Mouse (Mus musculus): ENCODE measurements around the gene Gatm. TPM values are rescaled to one million over a fixed set of nuclear protein-coding genes. Genes with fewer than 3 reads are reported as not detected.
A peak's percentile ranks its signal among the peaks of the same experiment; 100 is the strongest.

Gatm gene
- polyA plus RNA-seq, 1 experiment, result 5.9 TPM

DNA sequence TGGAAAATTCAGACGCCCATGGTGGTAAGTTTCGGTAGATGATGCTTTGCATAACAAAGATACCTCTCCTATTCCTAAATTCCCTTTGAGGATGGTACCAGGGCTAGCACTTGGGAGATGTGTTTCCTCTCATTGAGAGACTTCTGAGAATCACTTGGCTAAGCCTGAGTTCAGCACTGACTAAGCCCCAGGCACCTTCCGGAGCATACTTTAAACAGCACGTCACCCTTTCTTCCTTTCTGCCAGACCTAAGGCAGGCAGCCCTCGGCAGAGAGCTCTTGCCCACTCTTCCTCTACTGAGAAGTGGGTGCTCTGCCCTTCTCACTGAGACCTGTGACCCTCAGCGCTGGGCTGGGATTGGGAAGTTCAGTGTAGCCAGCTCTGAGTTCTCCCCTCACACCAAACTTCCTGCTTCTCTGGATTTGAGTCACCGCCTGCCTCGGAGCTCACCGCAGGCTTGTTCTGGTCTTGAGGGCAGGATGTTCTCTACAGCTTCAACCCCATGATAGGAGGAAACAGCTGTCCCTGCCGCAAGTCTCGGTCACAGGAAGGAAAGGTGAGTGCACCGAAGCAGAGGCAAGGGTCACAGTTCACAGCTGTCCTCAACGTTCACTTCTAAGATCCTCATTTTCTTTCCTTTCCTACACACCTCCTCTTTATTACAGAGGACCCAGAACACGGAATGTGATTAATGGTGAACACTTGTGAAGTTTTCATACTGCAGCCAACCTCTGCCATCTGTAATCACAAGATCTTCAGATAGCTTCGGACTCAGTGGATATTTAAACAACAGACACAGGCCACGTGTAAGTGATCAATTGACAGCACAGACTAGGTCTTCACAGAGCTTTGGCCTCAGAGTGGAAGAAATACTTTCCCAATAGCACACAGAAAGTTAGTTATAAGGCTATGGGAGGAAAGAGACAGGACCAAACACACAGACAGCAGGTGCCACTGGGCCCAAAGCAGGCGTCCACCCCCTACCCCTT, 41.3 kb upstream of the Gatm start:
- Histone ChIP-seq H3K9me3 (replicated peaks; ENCODE audit: control insufficient read depth, insufficient read depth, low read length, poor library complexity, severe bottlenecking) (no peaks in the 10 kb centered on the region), H3K4me3 (ENCODE audit: low read depth, low read length) (no peak overlapping the region)
- TF ChIP-seq POLR2A (IDR thresholded peaks at IDR 0.05; ENCODE audit: insufficient read depth, low read length) (no peak), CTCF (IDR thresholded peaks at IDR 0.05; ENCODE audit: low read depth, low read length) (no peak), EP300 (IDR thresholded peaks at IDR 0.05; ENCODE audit: insufficient read depth, low read depth, low read length) (no peak)

DNA sequence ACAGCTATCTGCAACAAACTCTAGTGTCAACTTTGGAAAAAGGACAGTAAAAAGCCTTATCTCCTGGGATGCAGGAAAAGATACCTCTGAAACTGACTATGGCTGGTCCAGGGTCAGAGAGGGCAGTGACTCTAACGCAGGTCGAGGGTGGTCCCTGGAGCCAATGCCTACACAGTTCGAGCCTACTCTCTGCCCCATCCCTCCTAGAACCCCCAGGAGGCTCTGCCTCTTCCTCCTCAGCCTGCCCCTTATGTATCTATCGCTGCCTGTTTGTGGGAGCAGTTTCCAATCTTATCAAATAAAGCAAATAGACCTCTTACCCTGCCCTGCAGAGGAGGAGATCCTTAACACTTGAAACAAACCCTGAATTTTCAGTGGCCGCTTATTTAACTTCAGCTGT, 27.6 kb upstream of the Gatm start:
- no peak for TF ChIP-seq POLR2A (IDR thresholded peaks at IDR 0.05; ENCODE audit: insufficient read depth, low read length)
- no peak for TF ChIP-seq EP300 (IDR thresholded peaks at IDR 0.05; ENCODE audit: insufficient read depth, low read depth, low read length)
- TF ChIP-seq CTCF (IDR thresholded peaks at IDR 0.05; ENCODE audit: low read depth, low read length), result no peak
- no peaks in the 10 kb centered on the region for H3K4me1 ChIP-seq (ENCODE audit: control insufficient read depth, insufficient read depth, low read length)
- no peak overlapping the region for H3K9ac ChIP-seq (ENCODE audit: low read depth, poor library complexity, severe bottlenecking)
- no peak overlapping the region for H3K27ac ChIP-seq (ENCODE audit: insufficient read depth, low read length)
- no peaks in the 10 kb centered on the region for H3K36me3 ChIP-seq (ENCODE audit: control insufficient read depth, insufficient read depth, low read length, poor library complexity, severe bottlenecking)
- no peaks in the 10 kb centered on the region for H3K27me3 ChIP-seq (ENCODE audit: control insufficient read depth, insufficient read depth, low read length, poor library complexity, severe bottlenecking)
- H3K4me3 ChIP-seq (ENCODE audit: low read depth, low read length), result no peak overlapping the region
- H3K9me3 ChIP-seq (replicated peaks; ENCODE audit: control insufficient read depth, insufficient read depth, low read length, poor library complexity, severe bottlenecking), result 0 out of 2 replicates have a peak, but pooled peaks cover 5% of the 10 kb centered on the region

More for the DNA sequence above, 41.3 kb upstream of the Gatm start:
- H3K27ac ChIP-seq (ENCODE audit: insufficient read depth, low read length), result no peak overlapping the region
- peaks cover 6% of the 10 kb centered on the region for H3K4me1 ChIP-seq (ENCODE audit: control insufficient read depth, insufficient read depth, low read length)
- no peaks in the 10 kb centered on the region for H3K27me3 ChIP-seq (ENCODE audit: control insufficient read depth, insufficient read depth, low read length, poor library complexity, severe bottlenecking)
- H3K9ac ChIP-seq (ENCODE audit: low read depth, poor library complexity, severe bottlenecking), result no peak overlapping the region
- H3K36me3 ChIP-seq (ENCODE audit: control insufficient read depth, insufficient read depth, low read length, poor library complexity, severe bottlenecking), result no peaks in the 10 kb centered on the region

DNA sequence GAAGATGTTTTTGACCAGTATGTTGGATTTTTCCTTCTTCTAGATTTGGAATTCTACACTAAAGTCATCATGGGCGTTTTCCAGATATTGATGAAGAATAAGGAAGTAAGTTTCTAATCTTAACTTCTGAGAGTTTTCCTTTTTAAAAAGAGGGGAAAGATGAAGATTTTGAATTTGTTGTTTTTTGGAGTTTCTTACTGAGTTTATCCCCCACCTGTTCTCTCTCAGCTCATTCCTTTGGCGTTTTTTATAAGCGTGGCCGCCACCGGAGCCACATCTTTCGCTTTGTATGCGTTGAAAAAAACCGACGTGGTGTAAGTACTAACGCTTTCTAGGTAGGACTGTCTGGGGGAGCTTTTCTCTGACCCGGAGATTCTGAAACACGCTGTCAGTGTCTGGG, 26.9 kb upstream of the Gatm start:
- Histone ChIP-seq H3K27me3 (ENCODE audit: control insufficient read depth, insufficient read depth, low read length, poor library complexity, severe bottlenecking) (no peaks in the 10 kb centered on the region), H3K9ac (ENCODE audit: low read depth, poor library complexity, severe bottlenecking) (peak overlapping the region; percentile 25; the same call in 1 of the 2 replicates), H3K9me3 (replicated peaks; ENCODE audit: control insufficient read depth, insufficient read depth, low read length, poor library complexity, severe bottlenecking) (0 out of 2 replicates have a peak, but pooled peaks cover 5% of the 10 kb centered on the region), H3K4me1 (ENCODE audit: control insufficient read depth, insufficient read depth, low read length) (no peaks in the 10 kb centered on the region), H3K36me3 (ENCODE audit: control insufficient read depth, insufficient read depth, low read length, poor library complexity, severe bottlenecking) (no peaks in the 10 kb centered on the region), H3K27ac (ENCODE audit: insufficient read depth, low read length) (no peak overlapping the region), H3K4me3 (ENCODE audit: low read depth, low read length) (peak overlapping the region; percentile 57)
- no peak for TF ChIP-seq CTCF (IDR thresholded peaks at IDR 0.05; ENCODE audit: low read depth, low read length)
- TF ChIP-seq POLR2A (IDR thresholded peaks at IDR 0.05; ENCODE audit: insufficient read depth, low read length), result no peak
- TF ChIP-seq EP300 (IDR thresholded peaks at IDR 0.05; ENCODE audit: insufficient read depth, low read depth, low read length), result no peak

DNA sequence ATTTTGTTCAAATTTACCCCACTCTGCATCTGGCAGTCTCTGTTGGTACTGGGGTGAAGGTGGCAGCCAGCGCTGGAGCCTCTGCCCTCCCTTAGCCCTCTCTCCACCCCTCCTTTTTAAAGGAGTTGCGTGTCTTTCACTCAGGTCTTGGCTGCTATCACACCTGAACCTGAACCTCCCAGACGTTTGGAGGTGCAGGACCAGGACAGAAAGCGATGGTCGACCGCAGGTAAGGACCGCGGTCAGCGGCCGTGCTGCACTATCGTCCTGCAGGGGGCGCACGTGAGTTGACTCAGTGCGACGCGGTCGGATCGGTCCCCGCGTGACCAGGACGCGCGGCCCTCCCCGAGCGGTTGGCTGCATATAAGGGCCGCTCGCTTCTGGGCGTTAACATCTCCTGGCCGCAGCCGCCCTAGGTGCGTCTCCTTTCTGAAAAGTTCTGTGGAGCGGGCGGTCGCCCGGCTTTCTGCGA, 26.5 kb upstream of the Gatm start:
- Histone ChIP-seq H3K4me3 (ENCODE audit: low read depth, low read length) (peak overlapping the region; percentile 57), H3K36me3 (ENCODE audit: control insufficient read depth, insufficient read depth, low read length, poor library complexity, severe bottlenecking) (peaks cover 1% of the 10 kb centered on the region; the same call in 1 of the 2 replicates), H3K27me3 (ENCODE audit: control insufficient read depth, insufficient read depth, low read length, poor library complexity, severe bottlenecking) (no peaks in the 10 kb centered on the region), H3K9ac (ENCODE audit: low read depth, poor library complexity, severe bottlenecking) (peak overlapping the region; percentile 25; the same call in 1 of the 2 replicates), H3K4me1 (ENCODE audit: control insufficient read depth, insufficient read depth, low read length) (no peaks in the 10 kb centered on the region), H3K9me3 (replicated peaks; ENCODE audit: control insufficient read depth, insufficient read depth, low read length, poor library complexity, severe bottlenecking) (0 out of 2 replicates have a peak, but pooled peaks cover under 1% of the 10 kb centered on the region), H3K27ac (ENCODE audit: insufficient read depth, low read length) (no peak overlapping the region)
- TF ChIP-seq POLR2A (IDR thresholded peaks at IDR 0.05; ENCODE audit: insufficient read depth, low read length), result no peak
- TF ChIP-seq EP300 (IDR thresholded peaks at IDR 0.05; ENCODE audit: insufficient read depth, low read depth, low read length), result peak; percentile 49; the same call in 1 of the 2 replicates
- peak; percentile 97 for TF ChIP-seq CTCF (IDR thresholded peaks at IDR 0.05; ENCODE audit: low read depth, low read length)

DNA sequence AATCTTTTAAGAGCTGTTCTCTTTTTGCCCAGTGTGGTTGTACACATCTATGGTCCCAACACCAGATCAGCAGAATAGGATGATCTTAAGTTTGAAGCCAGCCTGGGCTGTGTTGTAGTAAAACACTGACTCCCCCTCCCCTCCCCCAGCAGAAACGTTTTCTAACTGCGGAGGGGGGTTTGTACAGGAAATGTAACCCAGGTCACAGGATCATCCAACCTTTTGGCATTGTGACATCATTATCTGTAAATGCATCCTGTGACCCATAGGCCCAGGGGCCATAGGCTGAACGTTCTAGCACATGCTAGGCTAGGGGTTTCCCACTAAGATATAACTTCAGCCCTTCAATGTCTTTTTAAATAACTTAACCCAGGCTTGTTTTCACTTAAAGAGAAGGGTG, 25.6 kb upstream of the Gatm start, which contains the start of gene AA467197:
AA467197 (plus strand) TSS at position 301 of the 400 bp plus-strand sequence.
- peaks cover 3% of the 10 kb centered on the region; the same call in 1 of the 2 replicates for H3K36me3 ChIP-seq (ENCODE audit: control insufficient read depth, insufficient read depth, low read length, poor library complexity, severe bottlenecking)
- no peak for TF ChIP-seq EP300 (IDR thresholded peaks at IDR 0.05; ENCODE audit: insufficient read depth, low read depth, low read length)
- no peak for TF ChIP-seq CTCF (IDR thresholded peaks at IDR 0.05; ENCODE audit: low read depth, low read length)
- TF ChIP-seq POLR2A (IDR thresholded peaks at IDR 0.05; ENCODE audit: insufficient read depth, low read length), result no peak
- H3K27ac ChIP-seq (ENCODE audit: insufficient read depth, low read length), result no peak within 1 kb of the TSS
- H3K27me3 ChIP-seq (ENCODE audit: control insufficient read depth, insufficient read depth, low read length, poor library complexity, severe bottlenecking), result no peaks in the 10 kb centered on the region
- H3K9ac ChIP-seq (ENCODE audit: low read depth, poor library complexity, severe bottlenecking), result peak within 1 kb of the TSS; percentile 25; the same call in 1 of the 2 replicates
- no peaks in the 10 kb centered on the region for H3K4me1 ChIP-seq (ENCODE audit: control insufficient read depth, insufficient read depth, low read length)
- peak within 1 kb of the TSS; percentile 57 for H3K4me3 ChIP-seq (ENCODE audit: low read depth, low read length)
- H3K9me3 ChIP-seq (replicated peaks; ENCODE audit: control insufficient read depth, insufficient read depth, low read length, poor library complexity, severe bottlenecking), result no peaks in the 10 kb centered on the region

All from ES-Bruce4 (cell line).